ENCODE assay signal across 8 mouse cellular contexts in the genomic region with DNA sequence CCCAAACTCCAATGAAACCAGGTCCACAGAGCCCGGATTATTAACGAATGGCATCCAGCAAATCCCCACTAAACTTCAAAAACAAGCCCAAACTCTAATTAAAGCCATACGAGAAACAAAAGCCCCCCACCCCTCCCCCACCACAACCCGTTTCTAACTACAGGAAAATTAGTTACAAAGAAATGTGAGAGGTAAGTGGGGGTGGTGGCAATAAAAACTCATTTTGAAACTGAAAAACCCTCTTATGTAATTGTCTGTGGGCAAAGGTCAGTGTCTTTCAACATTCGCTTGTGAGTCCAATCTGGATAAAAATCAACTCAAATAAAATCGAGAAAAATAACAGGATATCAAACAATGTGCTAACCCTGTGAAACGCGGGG. TPM values are rescaled to one million over a fixed set of nuclear protein-coding genes. Genes with fewer than 3 reads are reported as not detected.
A peak's percentile ranks its signal among the peaks of the same experiment; 100 is the strongest.
DNase-seq lines count a peak whose midpoint lies in the region; ATAC-seq lines count a peak whose summit lies in the region.

No protein-coding gene starts in this region.

- peaks cover 48% of the 10 kb centered on the region for H3K27me3 ChIP-seq in liver, embryonic 15.5 days
- peaks cover 50% of the 10 kb centered on the region for H3K27me3 ChIP-seq in liver, embryonic 12.5 days (replicated peaks)
- H3K27me3 ChIP-seq in embryonic facial prominence, embryonic 14.5 days (replicated peaks; ENCODE audit: control insufficient read depth, insufficient read depth, low read length): no peaks in the 10 kb centered on the region
- H3K27me3 ChIP-seq in hindbrain, embryonic 15.5 days: no peaks in the 10 kb centered on the region
- H3K27me3 ChIP-seq in midbrain, embryonic 16.5 days (ENCODE audit: control insufficient read depth, insufficient read depth, low read depth, low read length): no peaks in the 10 kb centered on the region

- H3K36me3 ChIP-seq in liver, embryonic 15.5 days (replicated peaks): no peaks in the 10 kb centered on the region
- H3K36me3 ChIP-seq in liver, embryonic 12.5 days: no peaks in the 10 kb centered on the region
- no peaks in the 10 kb centered on the region for H3K36me3 ChIP-seq in embryonic facial prominence, embryonic 14.5 days (ENCODE audit: control insufficient read depth, insufficient read depth, low read length)
- no peaks in the 10 kb centered on the region for H3K36me3 ChIP-seq in hindbrain, embryonic 15.5 days
- no peaks in the 10 kb centered on the region for H3K36me3 ChIP-seq in midbrain, embryonic 16.5 days (ENCODE audit: control insufficient read depth, insufficient read depth, low read length)

- DNase-seq in embryonic facial prominence, embryonic 14.5 days (ENCODE audit: low spot score): no peak
- DNase-seq in cerebellum, postnatal 10 days: no peak
- no peak for DNase-seq in adrenal gland, postnatal 14 days
- no peak for DNase-seq in left cerebral cortex, postnatal 4 days

- 42% methylated on average over 8 of the region's 8 CpGs for WGBS in liver, embryonic 15.5 days (ENCODE audit: insufficient replicate concordance)
- 56% methylated on average over 8 of the region's 8 CpGs for WGBS in liver, embryonic 12.5 days (ENCODE audit: insufficient replicate concordance)
- 15% methylated on average over 8 of the region's 8 CpGs for WGBS in embryonic facial prominence, embryonic 14.5 days
- WGBS in hindbrain, embryonic 15.5 days: 37% methylated on average over 8 of the region's 8 CpGs
- WGBS in midbrain, embryonic 16.5 days: 32% methylated on average over 8 of the region's 8 CpGs

- no peak for ATAC-seq in liver, embryonic 15.5 days (ENCODE audit: insufficient read depth)
- no peak for ATAC-seq in liver, embryonic 12.5 days
- no peak for ATAC-seq in embryonic facial prominence, embryonic 14.5 days (ENCODE audit: low read depth)
- ATAC-seq in hindbrain, embryonic 15.5 days (ENCODE audit: low FRiP score, low read depth): no peak
- ATAC-seq in midbrain, embryonic 16.5 days: no peak

- intact Hi-C loops in left cerebral cortex, postnatal 4 days (cut with DNase I): loop anchor here (2.0 to 10.0 kb wide), 2 partner anchors 151 to 263 kb away; no protein-coding TSS in a partner anchor

- H3K27ac ChIP-seq in liver, embryonic 15.5 days (replicated peaks): no peak overlapping the region
- no peak overlapping the region for H3K27ac ChIP-seq in liver, embryonic 12.5 days
- H3K27ac ChIP-seq in embryonic facial prominence, embryonic 14.5 days (replicated peaks; ENCODE audit: low read depth, low read length): no peak overlapping the region
- H3K27ac ChIP-seq in hindbrain, embryonic 15.5 days (replicated peaks): peak overlapping the region; percentile 35; the same call in 1 of the 2 replicates
- H3K27ac ChIP-seq in midbrain, embryonic 16.5 days (ENCODE audit: low read length): no peak overlapping the region; the same call in 1 of the 2 replicates

- no peaks in the 10 kb centered on the region for H3K9me3 ChIP-seq in liver, embryonic 15.5 days (replicated peaks)
- no peaks in the 10 kb centered on the region for H3K9me3 ChIP-seq in liver, embryonic 12.5 days (replicated peaks)
- H3K9me3 ChIP-seq in embryonic facial prominence, embryonic 14.5 days (ENCODE audit: control insufficient read depth, low read length): no peaks in the 10 kb centered on the region
- no peaks in the 10 kb centered on the region for H3K9me3 ChIP-seq in hindbrain, embryonic 15.5 days
- H3K9me3 ChIP-seq in midbrain, embryonic 16.5 days (replicated peaks; ENCODE audit: control insufficient read depth, low read length, poor library complexity, severe bottlenecking): no peaks in the 10 kb centered on the region

- H3K4me2 ChIP-seq in liver, embryonic 15.5 days: peak overlapping the region; percentile 4; the same call in 1 of the 2 replicates
- H3K4me2 ChIP-seq in liver, embryonic 12.5 days: no peak overlapping the region
- H3K4me2 ChIP-seq in embryonic facial prominence, embryonic 14.5 days (ENCODE audit: low read depth, low read length): peak overlapping the region; percentile 100
- H3K4me2 ChIP-seq in hindbrain, embryonic 15.5 days: peak overlapping the region; percentile 96
- H3K4me2 ChIP-seq in midbrain, embryonic 16.5 days (ENCODE audit: low read length): peak overlapping the region; percentile 80

- peaks cover 40% of the 10 kb centered on the region for H3K4me1 ChIP-seq in liver, embryonic 15.5 days (replicated peaks)
- peaks cover 24% of the 10 kb centered on the region for H3K4me1 ChIP-seq in liver, embryonic 12.5 days
- H3K4me1 ChIP-seq in embryonic facial prominence, embryonic 14.5 days (ENCODE audit: control insufficient read depth, insufficient read depth, low read length): peaks cover 30% of the 10 kb centered on the region
- peaks cover 35% of the 10 kb centered on the region for H3K4me1 ChIP-seq in hindbrain, embryonic 15.5 days (replicated peaks)
- peaks cover 28% of the 10 kb centered on the region for H3K4me1 ChIP-seq in midbrain, embryonic 16.5 days (ENCODE audit: control insufficient read depth, insufficient read depth, low read length)

- no peak overlapping the region for H3K4me3 ChIP-seq in liver, embryonic 15.5 days (replicated peaks)
- H3K4me3 ChIP-seq in liver, embryonic 12.5 days: no peak overlapping the region
- no peak overlapping the region; the same call in 1 of the 2 replicates for H3K4me3 ChIP-seq in embryonic facial prominence, embryonic 14.5 days (ENCODE audit: low read depth, low read length)
- H3K4me3 ChIP-seq in hindbrain, embryonic 15.5 days: 0 out of 2 replicates have a peak overlapping the region, but pooled peaks have one; percentile 6
- no peak overlapping the region; the same call in 1 of the 2 replicates for H3K4me3 ChIP-seq in midbrain, embryonic 16.5 days (ENCODE audit: low read depth, low read length)

- H3K9ac ChIP-seq in liver, embryonic 15.5 days: no peak overlapping the region
- no peak overlapping the region for H3K9ac ChIP-seq in liver, embryonic 12.5 days
- H3K9ac ChIP-seq in embryonic facial prominence, embryonic 14.5 days (ENCODE audit: low read depth, low read length): peak overlapping the region; percentile 27; the same call in 1 of the 2 replicates
- no peak overlapping the region for H3K9ac ChIP-seq in hindbrain, embryonic 15.5 days
- no peak overlapping the region; the same call in 1 of the 2 replicates for H3K9ac ChIP-seq in midbrain, embryonic 16.5 days (ENCODE audit: low read depth, low read length)

RNA-seq across cellular contexts. Expression of gene Nfil3, which starts 4.8 kb away (rescaled TPM):
- 6.0 and 6.1 TPM in 2 replicates for polyA plus RNA-seq in liver, embryonic 15.5 days (2015; fragmentation: Nextera tagmentation; extraction: Ambion mirVana)
- polyA plus RNA-seq in liver, embryonic 12.5 days (2016; fragmentation: Nextera tagmentation; extraction: Ambion mirVana): 5.0 and 5.4 TPM in 2 replicates
- polyA plus RNA-seq in embryonic facial prominence, embryonic 14.5 days (2014; fragmentation: Nextera tagmentation; extraction: Ambion mirVana): 27.2 and 30.4 TPM in 2 replicates
- 43.6 and 48.0 TPM in 2 replicates for polyA plus RNA-seq in hindbrain, embryonic 15.5 days (2015; fragmentation: Nextera tagmentation; extraction: Ambion mirVana)
- polyA plus RNA-seq in midbrain, embryonic 16.5 days (2015; fragmentation: Nextera tagmentation; extraction: Ambion mirVana): 46.5 and 47.0 TPM in 2 replicates
- 49.1 and 87.9 TPM in 2 replicates for total RNA-seq in adrenal gland, postnatal 14 days (2021)
- total RNA-seq in left cerebral cortex, postnatal 4 days (2021): 10 to 100 TPM; 33.6 to 35.5 TPM

RNA-seq across cellular contexts. Expression of gene Auh, which starts 46.6 kb away (rescaled TPM):
- 27.3 and 30.4 TPM in 2 replicates for polyA plus RNA-seq in liver, embryonic 15.5 days (2015; fragmentation: Nextera tagmentation; extraction: Ambion mirVana)
- polyA plus RNA-seq in liver, embryonic 12.5 days (2016; fragmentation: Nextera tagmentation; extraction: Ambion mirVana): 30.1 and 32.6 TPM in 2 replicates
- 34.0 and 35.2 TPM in 2 replicates for polyA plus RNA-seq in embryonic facial prominence, embryonic 14.5 days (2014; fragmentation: Nextera tagmentation; extraction: Ambion mirVana)
- polyA plus RNA-seq in hindbrain, embryonic 15.5 days (2015; fragmentation: Nextera tagmentation; extraction: Ambion mirVana): 60.1 and 67.5 TPM in 2 replicates
- polyA plus RNA-seq in midbrain, embryonic 16.5 days (2015; fragmentation: Nextera tagmentation; extraction: Ambion mirVana): 59.6 and 60.2 TPM in 2 replicates
- 128 and 131 TPM in 2 replicates for total RNA-seq in adrenal gland, postnatal 14 days (2021)
- total RNA-seq in left cerebral cortex, postnatal 4 days (2021): 10 to 100 TPM; 50.7 to 53.7 TPM
